Mouse (Mus musculus): ENCODE data around the gene Rps6ka1. TPM values are rescaled to one million over a fixed set of nuclear protein-coding genes. Genes with fewer than 3 reads are reported as not detected.

Gene Rps6ka1
- polyA plus RNA-seq, 1 experiment from 2014 or later: 20.9 TPM

DNA sequence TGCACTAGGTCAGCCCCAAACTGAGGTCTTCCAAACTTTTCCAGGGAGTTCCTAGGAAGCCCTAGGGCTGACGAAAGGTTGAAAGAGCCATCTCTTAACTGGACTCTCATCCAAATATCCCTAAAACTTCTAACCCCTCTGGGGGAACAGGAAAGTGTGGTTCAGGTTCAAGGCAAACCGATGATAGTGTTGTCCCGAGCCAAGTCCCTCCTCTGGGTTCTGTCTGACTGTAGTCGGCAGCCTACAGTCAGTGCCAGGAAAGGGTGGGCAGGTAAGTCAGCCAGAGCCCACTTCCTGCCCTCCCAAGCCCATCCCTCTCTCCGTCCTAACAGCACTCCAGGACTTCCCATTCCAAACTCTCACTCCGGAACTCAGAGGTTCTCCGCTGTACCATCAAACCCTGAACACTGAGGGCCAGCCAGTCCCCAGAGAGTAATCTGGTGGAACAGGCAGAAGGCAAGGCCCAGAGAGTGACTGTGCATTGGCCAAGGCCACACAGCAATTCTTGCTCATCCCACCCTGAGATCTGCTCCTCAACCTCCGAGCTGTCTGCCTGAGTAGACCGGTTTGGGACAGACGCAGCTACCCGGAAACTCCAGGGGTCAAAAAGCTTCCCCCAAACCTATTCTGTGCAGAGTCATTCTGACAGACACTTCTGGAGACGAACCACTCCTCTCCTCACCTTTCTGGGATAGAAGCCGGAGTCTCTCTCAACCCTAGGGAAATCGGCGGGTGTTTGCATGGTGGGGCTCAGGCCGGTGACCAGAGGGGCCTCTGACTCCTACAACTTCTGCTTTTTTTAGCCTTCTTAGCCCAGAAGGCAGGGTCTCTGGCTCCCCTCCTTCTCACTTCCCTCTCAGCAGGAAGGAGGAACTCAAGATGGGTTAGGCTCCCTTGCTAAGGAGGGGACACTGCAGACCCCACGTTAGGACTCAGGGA, 13.4 kb downstream of the Rps6ka1 start:
- no peaks in the 10 kb centered on the region for H3K27me3 ChIP-seq
- 87% methylated on average over 17 of the region's 17 CpGs for WGBS
- no peak for ATAC-seq (ENCODE audit: low FRiP score)
- H3K4me1 ChIP-seq (replicated peaks): 0 out of 2 replicates have a peak, but pooled peaks cover 4% of the 10 kb centered on the region
- H3K4me3 ChIP-seq: no peak overlapping the region
- H3K4me2 ChIP-seq: no peak overlapping the region
- H3K9ac ChIP-seq: no peak overlapping the region
- H3K9me3 ChIP-seq: no peaks in the 10 kb centered on the region
- H3K36me3 ChIP-seq: peaks cover 8% of the 10 kb centered on the region
- H3K27ac ChIP-seq: no peak overlapping the region

DNA sequence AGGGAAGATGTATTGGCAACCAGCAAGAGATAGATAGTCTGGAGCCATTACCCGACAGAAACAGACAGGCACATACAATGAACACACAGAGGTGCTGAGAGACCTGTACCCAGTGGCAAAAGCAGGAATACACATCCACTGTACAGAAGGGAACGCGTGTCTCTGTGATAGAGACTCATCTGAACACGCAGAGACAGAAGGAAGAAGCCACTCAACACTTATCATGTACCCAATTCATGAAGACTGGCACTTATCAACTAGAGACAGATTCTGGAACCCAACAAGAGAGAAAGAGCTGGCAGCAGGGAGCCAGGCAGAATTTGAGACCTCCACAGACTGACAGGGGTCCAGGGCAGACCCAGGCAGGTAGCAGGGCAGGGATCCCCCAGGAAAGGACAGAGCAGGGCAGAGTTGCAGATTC, 14.2 kb downstream of the Rps6ka1 start:
- H3K9ac ChIP-seq: no peak overlapping the region
- no peak for ATAC-seq (ENCODE audit: low FRiP score)
- 97% methylated on average over 4 of the region's 4 CpGs for WGBS

DNA sequence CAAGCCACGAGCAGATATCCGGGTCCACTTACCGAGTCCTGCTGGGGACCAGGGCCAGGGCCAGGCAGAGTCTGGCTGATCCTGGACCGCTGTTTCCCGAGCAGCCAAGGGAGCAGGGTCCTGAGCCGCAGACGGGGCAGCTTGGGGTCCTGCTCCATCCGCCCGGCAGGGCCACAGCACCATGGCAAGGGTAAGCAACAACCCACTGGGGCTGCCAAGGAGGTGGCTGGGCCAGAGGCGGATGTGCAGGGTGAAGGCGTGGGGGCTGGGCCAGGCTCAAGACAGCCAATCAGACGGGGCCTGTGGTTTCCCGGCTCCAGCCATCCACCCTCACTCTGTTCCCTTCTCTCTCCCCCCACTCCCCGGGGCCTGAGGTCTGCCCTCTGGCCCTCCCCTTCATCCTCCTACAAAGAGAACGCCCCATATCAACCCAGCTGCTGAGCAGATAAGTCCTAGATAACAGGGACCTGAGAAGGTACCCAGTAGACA, 14.7 kb downstream of the Rps6ka1 start:
- Histone ChIP-seq H3K36me3 (peaks cover 15% of the 10 kb centered on the region), H3K4me1 (replicated peaks) (0 out of 2 replicates have a peak, but pooled peaks cover 4% of the 10 kb centered on the region), H3K9ac (0 out of 2 replicates have a peak overlapping the region, but pooled peaks have one; percentile 2), H3K27ac (no peak overlapping the region), H3K4me3 (no peak overlapping the region), H3K9me3 (no peaks in the 10 kb centered on the region), H3K4me2 (no peak overlapping the region), H3K27me3 (no peaks in the 10 kb centered on the region)
- no peak for ATAC-seq (ENCODE audit: low FRiP score)
- WGBS: 76% methylated on average over 14 of the region's 15 CpGs

More for the DNA sequence above, 14.2 kb downstream of the Rps6ka1 start:
- Histone ChIP-seq H3K4me1 (replicated peaks) (0 out of 2 replicates have a peak, but pooled peaks cover 4% of the 10 kb centered on the region), H3K9me3 (no peaks in the 10 kb centered on the region), H3K4me2 (no peak overlapping the region), H3K27ac (no peak overlapping the region), H3K27me3 (no peaks in the 10 kb centered on the region), H3K4me3 (no peak overlapping the region), H3K36me3 (peaks cover 12% of the 10 kb centered on the region)

DNA sequence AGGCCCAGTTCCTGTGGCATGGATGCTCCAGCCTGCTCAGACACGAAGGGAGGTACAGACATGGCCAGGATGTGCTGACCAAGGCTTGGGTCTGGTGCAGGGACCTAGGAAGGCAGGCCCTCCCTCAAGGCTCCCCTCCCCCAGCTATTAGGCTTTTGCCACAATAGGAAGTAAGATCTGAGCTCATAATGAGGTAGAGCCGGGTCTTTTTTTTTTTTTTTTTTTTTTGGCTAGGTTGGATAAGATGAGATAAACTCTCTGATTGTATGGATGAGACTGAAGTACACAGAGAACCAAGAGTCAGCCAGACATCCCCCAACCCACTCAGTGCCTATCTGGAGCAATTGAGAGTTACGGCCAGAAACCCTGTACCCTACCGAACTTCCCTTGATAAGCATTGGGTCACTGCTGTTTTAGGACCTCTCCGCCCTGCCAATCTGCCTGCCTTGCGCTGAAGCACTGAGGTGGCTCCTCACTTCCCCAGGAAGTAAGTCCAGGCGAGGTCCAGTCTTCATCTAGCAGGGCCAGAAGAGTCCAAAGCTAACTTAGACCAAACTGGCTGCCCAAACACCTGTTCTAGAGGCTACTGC, 15.3 kb downstream of the Rps6ka1 start:
- Histone ChIP-seq H3K4me1 (replicated peaks) (0 out of 2 replicates have a peak, but pooled peaks cover 4% of the 10 kb centered on the region), H3K27me3 (no peaks in the 10 kb centered on the region), H3K4me2 (no peak overlapping the region), H3K36me3 (peaks cover 15% of the 10 kb centered on the region), H3K4me3 (no peak overlapping the region), H3K9ac (no peak overlapping the region), H3K9me3 (no peaks in the 10 kb centered on the region), H3K27ac (no peak overlapping the region)
- no peak for ATAC-seq (ENCODE audit: low FRiP score)
- 84% methylated on average over 7 of the region's 7 CpGs for WGBS

DNA sequence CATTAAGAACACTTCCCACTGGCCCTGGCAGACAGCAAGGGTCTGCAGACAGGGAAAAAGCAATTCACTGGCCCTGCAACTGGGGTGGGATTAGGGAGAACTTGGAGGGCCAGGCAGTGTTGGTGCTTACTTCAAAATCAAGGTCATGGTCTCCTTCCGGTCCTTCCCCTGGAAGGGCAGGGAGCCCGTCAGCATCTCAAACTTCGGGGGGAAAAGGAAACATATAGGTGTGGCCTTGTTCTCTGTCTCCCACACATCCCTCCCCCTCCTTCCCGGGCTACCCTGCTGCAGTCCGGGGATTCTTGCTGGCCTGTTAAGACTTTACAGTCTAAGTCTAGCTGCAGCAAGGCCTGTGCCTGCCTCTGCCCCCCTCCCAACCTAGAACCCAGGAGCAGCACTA, 22.4 kb downstream of the Rps6ka1 start:
- peak overlapping the region; percentile 55; the same call in 1 of the 2 replicates for H3K9ac ChIP-seq
- peak overlapping the region; percentile 41; the same call in 1 of the 2 replicates for H3K27ac ChIP-seq
- peaks cover 25% of the 10 kb centered on the region for H3K36me3 ChIP-seq
- ATAC-seq (ENCODE audit: low FRiP score): no peak
- H3K4me1 ChIP-seq (replicated peaks): peaks cover 18% of the 10 kb centered on the region
- no peak overlapping the region for H3K4me2 ChIP-seq
- WGBS: 78% methylated on average over 5 of the region's 5 CpGs
- H3K9me3 ChIP-seq: no peaks in the 10 kb centered on the region
- H3K27me3 ChIP-seq: no peaks in the 10 kb centered on the region
- no peak overlapping the region for H3K4me3 ChIP-seq

DNA sequence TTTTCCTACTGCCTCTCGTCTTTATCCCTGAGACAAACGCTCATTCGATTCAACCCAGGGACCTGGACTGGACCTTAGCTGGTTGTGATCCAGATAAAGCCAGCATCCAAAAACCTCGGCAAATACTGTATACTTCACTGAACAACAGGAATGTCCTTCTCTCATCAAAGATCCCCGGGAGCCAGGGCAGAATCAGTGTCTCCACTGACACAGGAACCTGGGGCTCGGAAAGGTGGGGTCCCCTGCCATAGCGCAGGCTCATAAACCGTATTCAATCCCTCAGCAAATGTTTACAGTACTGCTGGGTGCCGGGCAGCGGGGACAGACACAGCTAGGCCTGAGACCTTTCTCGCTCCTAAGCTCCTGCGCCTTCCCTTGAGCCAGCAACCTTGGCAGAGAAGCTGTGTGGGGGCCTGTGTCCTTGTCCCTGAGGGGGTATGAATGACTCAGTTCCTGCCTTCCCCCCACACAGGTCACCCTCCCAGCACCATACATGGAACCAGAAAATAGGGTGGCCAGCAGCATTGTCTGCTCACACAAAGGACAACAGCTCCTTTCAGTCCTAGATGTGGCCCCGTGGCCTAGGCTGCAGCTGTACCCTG, 23.1 kb downstream of the Rps6ka1 start:
- Histone ChIP-seq H3K27me3 (no peaks in the 10 kb centered on the region), H3K36me3 (peaks cover 33% of the 10 kb centered on the region), H3K4me3 (no peak overlapping the region), H3K4me1 (replicated peaks) (peaks cover 18% of the 10 kb centered on the region), H3K27ac (peak overlapping the region; percentile 41), H3K4me2 (no peak overlapping the region), H3K9me3 (no peaks in the 10 kb centered on the region), H3K9ac (peak overlapping the region; percentile 55)
- WGBS: 41% methylated on average over 13 of the region's 13 CpGs
- no peak for ATAC-seq (ENCODE audit: low FRiP score)

DNA sequence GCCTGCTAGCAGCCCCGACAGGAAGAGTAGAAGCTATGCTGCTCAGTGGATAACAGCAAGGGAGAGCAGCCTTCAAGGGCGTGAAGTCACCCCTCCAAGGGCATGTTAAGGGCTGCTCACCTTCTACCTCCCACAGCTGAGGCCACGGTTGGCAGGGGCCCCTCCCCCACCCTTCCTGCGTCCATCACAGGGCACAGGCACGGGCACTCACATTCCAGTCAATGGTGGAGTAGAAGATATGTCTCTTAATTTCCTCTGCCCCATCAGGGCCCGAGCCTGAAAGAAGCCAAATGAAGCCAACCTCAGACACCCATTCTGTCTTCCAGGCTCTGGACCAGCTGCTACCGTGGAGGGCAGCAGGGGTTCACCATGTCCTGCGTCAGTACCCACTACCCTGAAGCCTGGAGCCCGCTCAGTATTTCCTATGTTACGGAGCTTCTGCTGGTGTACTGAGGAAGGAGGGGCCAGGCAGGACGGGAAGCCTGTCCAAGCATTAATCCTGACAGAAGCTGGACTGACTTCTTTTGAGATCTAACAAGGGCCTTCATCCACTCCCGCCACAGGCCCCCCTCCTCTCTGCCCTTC, 23.7 kb downstream of the Rps6ka1 start:
- Histone ChIP-seq H3K9ac (peak overlapping the region; percentile 55; the same call in 1 of the 2 replicates), H3K27ac (peak overlapping the region; percentile 41)
- 55% methylated on average over 12 of the region's 12 CpGs for WGBS

DNA sequence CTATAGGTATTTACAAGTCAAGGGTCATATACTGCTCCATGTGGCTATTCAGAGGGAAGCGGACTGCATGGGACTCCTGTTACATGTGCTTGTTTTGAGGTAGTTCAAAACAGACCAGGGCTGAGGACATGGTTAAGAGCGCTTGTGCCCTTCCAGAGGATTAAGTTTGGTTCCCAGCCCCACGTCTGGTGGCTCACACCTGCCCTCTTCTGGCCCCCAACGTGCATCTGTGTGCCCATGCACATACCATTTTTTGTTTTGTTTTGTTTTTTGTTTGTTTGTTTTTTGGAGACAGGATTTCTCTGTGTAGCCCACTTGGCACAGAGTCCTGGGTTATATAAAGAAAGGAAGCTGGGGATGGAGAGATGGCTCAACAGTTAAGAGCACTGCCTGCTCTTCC, 30.1 kb downstream of the Rps6ka1 start:
- Histone ChIP-seq H3K4me3 (no peak overlapping the region), H3K36me3 (peaks cover 26% of the 10 kb centered on the region), H3K27me3 (no peaks in the 10 kb centered on the region)

More for the DNA sequence above, 23.7 kb downstream of the Rps6ka1 start:
- H3K36me3 ChIP-seq: peaks cover 34% of the 10 kb centered on the region
- no peak overlapping the region for H3K4me2 ChIP-seq
- no peak for ATAC-seq (ENCODE audit: low FRiP score)
- H3K27me3 ChIP-seq: no peaks in the 10 kb centered on the region
- no peaks in the 10 kb centered on the region for H3K9me3 ChIP-seq
- H3K4me1 ChIP-seq (replicated peaks): peaks cover 18% of the 10 kb centered on the region
- H3K4me3 ChIP-seq: no peak overlapping the region

DNA sequence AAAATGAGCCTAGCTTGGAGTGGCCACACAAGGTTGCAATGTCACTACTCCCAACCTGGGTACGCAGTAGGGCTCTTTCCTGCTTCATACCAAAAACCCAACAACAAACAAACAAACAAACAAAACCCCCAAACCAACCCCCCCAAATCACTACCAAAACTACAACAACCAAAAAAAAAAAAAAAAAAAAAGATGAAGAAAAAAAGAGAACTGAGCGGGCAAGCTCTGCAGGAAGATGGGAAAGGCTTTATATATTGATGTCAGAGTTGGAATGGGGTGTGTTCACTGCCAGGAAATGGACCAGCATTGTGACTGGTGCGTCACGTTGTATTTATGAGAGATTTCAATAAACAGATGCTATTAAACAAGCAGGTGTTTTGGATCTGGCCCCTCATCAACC, 33.0 kb downstream of the Rps6ka1 start:
- Histone ChIP-seq H3K27me3 (no peaks in the 10 kb centered on the region), H3K36me3 (peaks cover 19% of the 10 kb centered on the region; the same call in 1 of the 2 replicates), H3K4me3 (no peak overlapping the region), H3K4me1 (replicated peaks) (peaks cover 7% of the 10 kb centered on the region), H3K9me3 (no peaks in the 10 kb centered on the region), H3K27ac (no peak overlapping the region), H3K9ac (no peak overlapping the region), H3K4me2 (no peak overlapping the region)
- WGBS: 93% methylated on average over 4 of the region's 4 CpGs
- no peak for ATAC-seq (ENCODE audit: low FRiP score)

More for the DNA sequence above, 30.1 kb downstream of the Rps6ka1 start:
- 80% methylated on average over 4 of the region's 4 CpGs for WGBS
- no peaks in the 10 kb centered on the region for H3K9me3 ChIP-seq
- no peak for ATAC-seq (ENCODE audit: low FRiP score)
- H3K4me1 ChIP-seq (replicated peaks): peaks cover 7% of the 10 kb centered on the region
- no peak overlapping the region for H3K27ac ChIP-seq
- H3K4me2 ChIP-seq: no peak overlapping the region
- no peak overlapping the region for H3K9ac ChIP-seq

DNA sequence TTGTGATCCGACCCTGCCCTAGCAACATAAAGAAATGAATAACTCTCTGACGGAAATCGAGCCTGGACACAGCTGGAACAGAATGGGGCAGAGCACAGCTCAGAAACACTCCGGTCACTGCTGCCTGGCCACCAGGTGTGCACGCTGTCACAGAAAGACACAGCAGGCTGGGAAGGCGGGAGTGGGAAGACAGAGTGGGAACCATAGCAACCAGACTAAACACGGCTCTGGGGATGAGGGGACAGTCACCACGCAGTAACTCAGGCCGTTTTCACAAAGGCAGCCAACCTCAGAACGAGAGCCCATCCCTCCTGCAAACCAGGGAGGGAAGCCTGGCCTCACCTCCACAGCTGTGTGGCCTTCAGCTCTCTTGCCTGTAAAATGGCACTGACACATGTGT, 34.0 kb downstream of the Rps6ka1 start:
- 41% methylated on average over 10 of the region's 10 CpGs for WGBS
- no peaks in the 10 kb centered on the region for H3K27me3 ChIP-seq
- H3K9ac ChIP-seq: 0 out of 2 replicates have a peak overlapping the region, but pooled peaks have one; percentile 8
- peaks cover 12% of the 10 kb centered on the region; the same call in 1 of the 2 replicates for H3K36me3 ChIP-seq
- H3K4me1 ChIP-seq (replicated peaks): peaks cover 7% of the 10 kb centered on the region
- ATAC-seq (ENCODE audit: low FRiP score): no peak
- no peak overlapping the region for H3K27ac ChIP-seq
- no peaks in the 10 kb centered on the region for H3K9me3 ChIP-seq
- H3K4me3 ChIP-seq: no peak overlapping the region
- no peak overlapping the region for H3K4me2 ChIP-seq

DNA sequence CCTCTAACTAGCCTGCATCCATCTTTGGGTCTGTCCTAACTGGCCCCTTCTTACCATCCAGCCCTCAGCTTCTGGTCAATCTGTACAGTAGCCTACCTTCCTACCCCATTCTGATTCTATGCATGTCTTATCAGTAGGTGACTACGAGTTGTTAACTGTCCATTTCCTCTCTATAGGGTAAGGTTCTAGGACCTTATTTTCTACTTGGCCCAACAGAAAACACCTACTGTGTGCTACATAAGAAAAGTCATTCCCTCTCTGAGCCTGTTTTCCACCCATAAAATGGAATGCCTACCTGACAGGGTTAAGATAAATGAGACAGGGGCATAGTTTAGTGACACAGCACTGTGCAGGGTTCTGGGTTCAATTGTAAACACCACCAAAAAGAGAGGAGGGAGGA, 41.0 kb downstream of the Rps6ka1 start:
- Histone ChIP-seq H3K9me3 (no peaks in the 10 kb centered on the region), H3K9ac (no peak overlapping the region), H3K4me2 (no peak overlapping the region), H3K27me3 (no peaks in the 10 kb centered on the region), H3K36me3 (peaks cover 27% of the 10 kb centered on the region), H3K27ac (no peak overlapping the region), H3K4me1 (replicated peaks) (no peaks in the 10 kb centered on the region), H3K4me3 (no peak overlapping the region)
- 88% methylated on average over 1 of the region's 1 CpGs for WGBS
- no peak for ATAC-seq (ENCODE audit: low FRiP score)

DNA sequence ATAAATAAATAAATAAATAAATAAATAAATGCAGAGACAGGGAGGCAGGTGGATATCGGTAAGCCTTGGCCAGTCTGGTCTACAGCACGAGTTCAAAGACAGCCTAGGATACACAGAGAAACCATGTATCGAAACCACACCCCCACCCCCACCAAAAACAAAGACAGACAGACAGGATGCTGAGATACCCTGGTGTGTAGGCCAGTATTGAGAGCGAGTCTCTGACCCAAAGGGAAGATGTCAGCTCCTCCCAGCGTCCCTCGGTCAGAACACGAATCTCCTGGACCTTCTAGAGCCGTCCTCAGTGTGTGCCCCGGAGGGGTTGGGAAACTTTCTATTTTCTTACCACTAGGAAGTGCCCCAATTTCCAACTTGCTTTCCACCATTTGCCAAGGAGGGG, 42.5 kb downstream of the Rps6ka1 start:
- Histone ChIP-seq H3K27ac (no peak overlapping the region), H3K4me1 (replicated peaks) (no peaks in the 10 kb centered on the region), H3K4me3 (no peak overlapping the region), H3K27me3 (no peaks in the 10 kb centered on the region), H3K9me3 (no peaks in the 10 kb centered on the region), H3K36me3 (peaks cover 19% of the 10 kb centered on the region), H3K4me2 (no peak overlapping the region), H3K9ac (no peak overlapping the region)
- 87% methylated on average over 9 of the region's 9 CpGs for WGBS
- ATAC-seq (ENCODE audit: low FRiP score): no peak

Data from hindbrain, embryonic 13.5 days (tissue).